Mouse (Mus musculus): Measurements from ENCODE around the gene Atp5d.

The Atp5d gene

DNA sequence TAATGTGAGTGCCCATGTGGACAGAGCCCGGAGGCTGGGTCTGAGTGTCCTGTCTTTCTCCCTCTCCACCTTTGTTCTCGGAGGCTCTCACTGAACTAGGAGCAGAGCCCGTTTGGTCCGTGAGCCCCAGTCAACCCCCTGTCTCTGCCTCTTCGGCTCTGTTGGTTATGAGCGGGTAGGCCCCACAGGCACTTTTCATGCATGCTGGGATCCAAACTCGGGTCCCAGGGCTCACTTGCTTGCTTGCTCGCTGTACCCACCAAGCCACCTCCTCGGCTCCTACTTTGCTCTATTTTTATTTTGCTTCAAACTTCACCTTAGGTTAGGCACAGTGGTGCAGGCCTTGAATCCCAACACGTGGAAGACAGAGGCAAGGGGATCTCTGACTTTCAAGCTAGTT, 49.3 kb downstream of the Atp5d start:
- DNase-seq (ENCODE audit: low spot score): no peak

DNA sequence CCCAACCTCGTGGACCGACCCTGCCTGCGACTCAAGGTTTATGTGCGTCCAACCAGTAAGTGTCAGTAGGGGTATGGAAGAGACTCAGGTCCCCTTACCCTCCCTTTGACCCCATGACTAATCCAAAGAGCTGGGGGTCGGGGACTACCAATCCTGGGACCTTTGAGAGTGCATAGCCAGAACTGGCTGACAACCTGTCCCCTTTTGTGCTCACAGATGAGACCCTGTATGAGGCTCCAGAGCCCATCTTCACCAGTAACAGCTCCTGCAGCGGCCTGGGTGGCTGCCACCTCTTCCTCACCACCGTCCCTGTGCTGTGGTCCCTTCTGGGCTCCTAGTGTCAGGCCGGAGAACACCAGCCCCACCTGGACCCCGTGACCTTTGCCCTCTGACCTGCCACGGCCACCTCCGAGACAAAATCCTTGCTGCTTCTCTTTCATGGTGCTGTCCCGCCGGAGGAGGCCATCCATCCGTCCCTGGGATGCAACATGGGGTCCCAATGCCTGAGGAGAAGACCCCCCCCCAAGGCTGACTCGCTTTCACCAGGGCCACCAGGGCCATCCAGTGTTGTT, 50.1 kb downstream of the Atp5d start:
- DNase-seq (ENCODE audit: low spot score): no peak

DNA sequence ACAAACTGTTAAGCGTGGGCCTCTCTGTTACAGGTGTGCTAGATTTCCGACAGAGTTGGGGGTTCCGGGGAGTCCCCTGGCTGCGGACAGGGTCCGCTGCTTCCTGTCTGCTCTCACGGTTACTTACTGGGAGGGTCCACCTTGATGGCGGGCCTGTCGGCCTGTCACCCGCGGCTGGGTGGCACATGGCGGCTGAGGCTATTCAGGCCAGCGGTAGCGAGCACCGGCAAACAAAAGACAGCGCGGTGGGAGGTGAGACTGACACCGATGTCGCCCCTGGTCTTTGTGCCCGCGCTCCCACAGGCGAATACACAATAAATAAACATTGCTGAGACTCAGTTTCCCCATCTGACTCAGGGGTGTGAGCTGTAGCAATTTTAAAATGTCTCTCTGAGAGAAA, 51.6 kb downstream of the Atp5d start:
- no peak for DNase-seq (ENCODE audit: low spot score)

DNA sequence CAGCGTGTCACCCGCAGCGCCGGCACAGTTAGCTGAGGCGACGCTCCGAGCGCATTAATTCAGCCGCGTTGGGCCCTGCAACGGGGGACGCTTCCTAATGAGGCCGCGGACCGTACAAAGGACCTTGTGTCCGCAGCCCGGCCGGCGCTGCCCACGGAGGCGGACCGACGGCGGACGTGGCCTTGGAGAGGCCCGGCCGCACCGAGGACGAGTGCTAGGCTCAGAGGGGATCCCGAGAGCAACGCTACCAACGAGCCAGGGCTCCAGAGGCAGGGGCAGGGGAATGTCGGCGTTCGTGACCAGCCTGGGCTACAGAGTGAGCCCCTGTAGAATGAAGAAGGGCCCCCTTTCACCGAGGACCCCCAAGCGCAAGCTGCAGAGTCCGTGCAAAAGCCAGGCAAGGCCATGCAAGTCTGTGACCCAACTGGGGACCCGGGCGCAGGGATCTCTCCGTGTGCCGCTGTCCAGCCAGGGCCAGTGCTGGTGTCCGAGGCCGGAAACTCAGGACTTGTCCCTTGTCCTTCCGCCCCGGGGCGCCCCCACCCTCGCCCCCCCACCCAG, 52.1 kb downstream of the Atp5d start:
- no peak for DNase-seq (ENCODE audit: low spot score)

DNA sequence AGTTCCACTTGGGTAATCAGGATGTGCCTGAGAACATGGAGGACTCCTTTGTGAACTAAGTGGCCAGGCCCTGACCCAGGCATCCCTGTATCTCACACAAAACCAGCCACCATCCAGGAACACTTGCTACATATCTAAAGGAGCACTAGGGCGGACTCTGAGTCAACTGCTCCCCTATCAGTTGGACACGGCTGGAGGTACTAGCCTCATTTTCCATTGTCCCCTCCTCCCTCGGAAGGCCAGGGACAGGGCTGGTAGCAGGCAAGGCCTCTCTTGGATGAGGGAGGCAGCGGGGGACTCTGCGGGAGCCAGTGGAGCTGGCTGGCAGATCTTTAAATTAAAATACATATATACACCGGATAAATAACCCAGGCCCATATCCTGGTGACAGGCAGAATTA, 55.5 kb downstream of the Atp5d start:
- DNase-seq (ENCODE audit: low spot score): no peak

DNA sequence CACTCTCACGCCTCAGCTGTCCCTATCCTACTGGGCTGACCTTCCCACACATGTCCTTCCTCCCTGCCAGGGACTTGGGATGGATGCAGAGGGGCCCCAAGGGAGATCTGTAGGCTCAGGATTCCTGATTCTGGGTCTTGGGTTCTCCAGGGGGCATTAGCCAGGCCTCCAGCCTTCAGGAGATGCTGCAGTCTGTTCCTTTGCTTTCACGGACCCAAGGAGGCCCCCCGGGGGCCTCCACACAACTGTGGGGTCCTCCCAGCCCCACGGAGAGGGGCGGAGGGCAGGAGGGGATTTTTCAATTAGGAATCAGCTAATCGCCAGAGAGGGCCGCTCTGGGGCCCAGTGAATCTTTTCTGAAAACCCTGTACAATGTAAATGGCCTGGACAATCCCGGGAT, 56.0 kb downstream of the Atp5d start:
- no peak for DNase-seq (ENCODE audit: low spot score)
